Mouse (Mus musculus) midbrain, embryonic 15.5 days (tissue): Measurements from ENCODE around the gene Nampt. TPM values are rescaled to one million over a fixed set of nuclear protein-coding genes. Genes with fewer than 3 reads are reported as not detected.
"Not testable (repeated sequence)": the region's sequence is repeated elsewhere in the genome, so short reads cannot be mapped to it uniquely, and the experiment has no call there.

Source experiments
- ATAC-seq: fragments of 200-750 bp; cut with Nextera tagmentation; replicated peaks from 2 replicates; pipeline ENCODE4 v1.8.0; 2017; ENCODE audit warnings: moderate TSS enrichment
- H3K27ac ChIP-seq: fragments of 300-500 bp; sonication (generic); 2 replicates; pipeline ENCODE4 v1.5.1; 2015; ENCODE audit warnings: mild to moderate bottlenecking, inconsistent platforms
- H3K27me3 ChIP-seq: fragments of 300-500 bp; sonication (generic); replicated peaks from 2 replicates; pipeline ENCODE4 v1.6.1; 2015; ENCODE audit warnings: inconsistent platforms
- H3K36me3 ChIP-seq: fragments of 300-500 bp; sonication (generic); replicated peaks from 2 replicates; pipeline ENCODE4 v1.6.1; 2015; ENCODE audit warnings: inconsistent platforms
- H3K4me1 ChIP-seq: fragments of 300-500 bp; sonication (generic); 2 replicates; pipeline ENCODE4 v1.6.1; 2015; ENCODE audit warnings: inconsistent platforms
- H3K4me2 ChIP-seq: fragments of 300-500 bp; sonication (generic); 2 replicates; pipeline ENCODE4 v1.6.1; 2015; ENCODE audit warnings: inconsistent platforms, mild to moderate bottlenecking, moderate library complexity
- H3K4me3 ChIP-seq: fragments of 300-500 bp; sonication (generic); 2 replicates; pipeline ENCODE4 v1.5.1; 2015; ENCODE audit warnings: mild to moderate bottlenecking, inconsistent platforms
- H3K9ac ChIP-seq: fragments of 300-500 bp; sonication (generic); 2 replicates; pipeline ENCODE4 v1.6.1; 2015; ENCODE audit warnings: mild to moderate bottlenecking, inconsistent platforms
- H3K9me3 ChIP-seq: fragments of 300-500 bp; sonication (generic); 2 replicates; pipeline ENCODE4 v1.6.1; 2016; ENCODE audit warnings: inconsistent platforms
- WGBS: fragments of 180-500 bp; shearing (Covaris S2); methylation state at CpG from one replicate; pipeline ENCODE4 v1.1.7; 2015; ENCODE audit warnings: mixed read lengths; 5-methylcytosine and 5-hydroxymethylcytosine counted together
- polyA plus RNA-seq: library from polyadenylated mRNA; unstranded; fragments of >200 nt; fragmentation: Nextera tagmentation; extraction: Ambion mirVana; gene quantifications from 2 replicates; pipeline ENCODE4 v1.2.1, GENCODE M21; 2015

Gene Nampt
- polyA plus RNA-seq, 1 experiment from 2014 or later, result 30.4 TPM

DNA sequence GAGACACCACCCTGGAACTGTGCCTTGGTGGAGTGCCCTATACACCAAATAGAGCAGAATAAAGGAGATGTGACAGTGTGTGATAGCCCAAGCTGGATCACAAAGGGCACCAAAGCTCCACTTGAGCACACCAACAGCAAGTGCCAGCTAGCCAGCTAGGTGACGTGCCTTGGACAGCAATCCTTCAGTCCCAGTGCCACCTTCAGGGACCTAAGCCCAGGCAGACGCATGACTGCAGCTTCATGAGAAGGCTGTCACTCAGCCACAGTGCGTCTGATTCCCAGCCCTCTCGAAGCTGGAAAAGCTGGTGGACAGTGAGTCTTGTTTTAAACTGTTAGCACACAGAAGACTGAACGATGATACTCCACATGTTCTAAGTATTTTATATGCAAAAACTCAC, 70.5 kb downstream of the Nampt start:
- Histone ChIP-seq H3K9ac (no peak overlapping the region), H3K27me3 (no peaks in the 10 kb centered on the region), H3K36me3 (no peaks in the 10 kb centered on the region), H3K4me3 (no peak overlapping the region), H3K9me3 (no peaks in the 10 kb centered on the region), H3K4me1 (no peaks in the 10 kb centered on the region), H3K27ac (no peak overlapping the region), H3K4me2 (no peak overlapping the region)
- no peak for ATAC-seq
- WGBS, result 81% methylated on average over 5 of the region's 5 CpGs

DNA sequence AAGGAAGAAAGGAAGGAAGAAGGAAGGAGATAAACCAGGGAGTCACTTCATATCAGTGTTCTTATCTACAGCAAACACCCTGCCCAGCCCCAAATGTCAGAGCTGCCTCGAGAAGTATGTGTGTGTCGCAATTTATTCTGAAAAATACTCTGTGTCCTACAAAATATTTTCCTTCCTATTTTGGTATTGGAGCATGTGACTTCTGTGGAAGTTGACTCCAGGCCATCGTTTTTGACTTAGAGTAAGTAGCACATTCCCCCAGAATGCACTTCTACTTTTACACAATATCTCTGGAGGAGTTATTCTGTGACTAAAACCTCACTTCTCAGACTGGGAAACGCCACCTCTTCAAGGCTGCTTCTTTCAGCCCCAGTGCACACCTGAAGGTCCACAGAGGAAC, 71.1 kb downstream of the Nampt start:
- Histone ChIP-seq H3K4me2 (no peak overlapping the region), H3K36me3 (no peaks in the 10 kb centered on the region), H3K9me3 (no peaks in the 10 kb centered on the region), H3K27ac (no peak overlapping the region), H3K27me3 (no peaks in the 10 kb centered on the region), H3K9ac (no peak overlapping the region), H3K4me1 (no peaks in the 10 kb centered on the region), H3K4me3 (no peak overlapping the region)
- WGBS, result 79% methylated on average over 4 of the region's 4 CpGs
- ATAC-seq, result no peak

- H3K27me3 ChIP-seq, H3K9ac ChIP-seq, ATAC-seq, H3K4me1 ChIP-seq, H3K4me2 ChIP-seq, H3K9me3 ChIP-seq, H3K36me3 ChIP-seq, H3K27ac ChIP-seq, H3K4me3 ChIP-seq: not testable (repeated sequence)
- 91% methylated on average over 13 of the region's 13 CpGs for WGBS
Measured at GRCm38 (mm10) chr12:32891271-32891670, 71.9 kb downstream of the Nampt start.

GRCm38 (mm10) chr12:32893212-32893611, 73.9 kb downstream of the Nampt start:
- H3K9me3 ChIP-seq, result no peaks in the 10 kb centered on the region
- H3K36me3 ChIP-seq, result no peaks in the 10 kb centered on the region
- no peak overlapping the region for H3K4me3 ChIP-seq
- H3K9ac ChIP-seq, result no peak overlapping the region
- no peak overlapping the region for H3K4me2 ChIP-seq
- no peak for ATAC-seq
- no peaks in the 10 kb centered on the region for H3K27me3 ChIP-seq
- no peak overlapping the region for H3K27ac ChIP-seq
- WGBS, result 36% methylated on average over 12 of the region's 12 CpGs
- 0 out of 2 replicates have a peak, but pooled peaks cover 3% of the 10 kb centered on the region for H3K4me1 ChIP-seq

DNA sequence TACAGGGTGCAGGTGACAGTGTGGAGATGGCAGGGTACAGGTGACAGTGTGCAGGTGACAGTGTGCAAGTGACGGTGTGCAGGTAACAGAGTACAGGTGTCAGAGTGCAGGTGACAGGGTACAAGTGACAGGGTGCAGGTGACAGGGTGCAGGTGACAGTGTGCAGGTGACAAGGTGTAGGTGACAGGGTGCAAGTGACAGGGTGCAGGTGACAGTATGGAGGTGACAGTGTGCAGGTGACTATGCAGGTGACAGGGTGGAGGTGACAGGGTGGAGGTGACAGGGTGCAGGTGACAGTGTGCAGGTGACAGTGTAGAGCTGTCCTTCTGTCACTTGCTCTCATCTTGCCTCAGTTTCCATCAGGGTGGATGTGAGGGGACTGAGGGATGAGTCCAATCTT, 76.5 kb downstream of the Nampt start:
- Histone ChIP-seq H3K4me2 (no peak overlapping the region), H3K9me3 (no peaks in the 10 kb centered on the region), H3K27ac (no peak overlapping the region), H3K36me3 (no peaks in the 10 kb centered on the region), H3K4me3 (no peak overlapping the region), H3K27me3 (no peaks in the 10 kb centered on the region), H3K4me1 (0 out of 2 replicates have a peak, but pooled peaks cover 3% of the 10 kb centered on the region), H3K9ac (no peak overlapping the region)
- no peak for ATAC-seq
- WGBS, result 100% methylated on average over 1 of the region's 1 CpGs

DNA sequence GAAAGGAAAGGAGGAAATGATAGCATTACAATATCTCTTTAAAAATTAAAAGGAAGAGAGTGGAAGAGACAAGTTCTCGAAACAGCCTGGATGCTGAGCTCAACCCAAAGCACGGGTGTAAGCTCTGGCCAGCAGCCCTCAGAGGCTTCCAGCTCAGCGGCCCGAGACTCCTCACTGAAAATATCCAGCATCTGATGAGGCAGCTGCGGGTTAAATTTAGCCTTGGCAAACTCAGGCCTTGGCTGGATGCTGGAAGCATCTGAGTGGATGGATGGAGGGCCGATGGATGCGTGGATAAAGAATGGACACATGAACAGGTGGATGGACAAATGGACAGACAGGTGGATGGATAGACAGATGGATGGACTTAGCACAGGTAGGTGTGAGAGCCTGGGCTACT, 77.2 kb downstream of the Nampt start:
- H3K27me3 ChIP-seq, result no peaks in the 10 kb centered on the region
- no peaks in the 10 kb centered on the region for H3K36me3 ChIP-seq
- no peak for ATAC-seq
- WGBS, result 88% methylated on average over 7 of the region's 7 CpGs
- no peak overlapping the region for H3K4me3 ChIP-seq
- no peaks in the 10 kb centered on the region for H3K9me3 ChIP-seq
- no peak overlapping the region for H3K4me2 ChIP-seq
- H3K9ac ChIP-seq, result no peak overlapping the region
- 0 out of 2 replicates have a peak, but pooled peaks cover 3% of the 10 kb centered on the region for H3K4me1 ChIP-seq
- no peak overlapping the region for H3K27ac ChIP-seq

- H3K27me3 ChIP-seq, result no peaks in the 10 kb centered on the region
- H3K9me3 ChIP-seq, result no peaks in the 10 kb centered on the region
- WGBS, result 49% methylated on average over 13 of the region's 13 CpGs
- no peak overlapping the region for H3K4me2 ChIP-seq
- H3K4me1 ChIP-seq, result 0 out of 2 replicates have a peak, but pooled peaks cover 3% of the 10 kb centered on the region
- H3K9ac ChIP-seq, result no peak overlapping the region
- H3K4me3 ChIP-seq, result no peak overlapping the region
- peak; percentile 86 for ATAC-seq
- no peak overlapping the region for H3K27ac ChIP-seq
- H3K36me3 ChIP-seq, result no peaks in the 10 kb centered on the region
Measured at GRCm38 (mm10) chr12:32897199-32898120, 78.1 kb downstream of the Nampt start.

- no peaks in the 10 kb centered on the region for H3K9me3 ChIP-seq
- ATAC-seq, result no peak
- 81% methylated on average over 3 of the region's 3 CpGs for WGBS
Measured at GRCm38 (mm10) chr12:32901005-32901404, 81.7 kb downstream of the Nampt start.

More at GRCm38 (mm10) chr12:32901005-32901404, 81.7 kb downstream of the Nampt start:
- Histone ChIP-seq H3K27me3 (no peaks in the 10 kb centered on the region), H3K4me1 (0 out of 2 replicates have a peak, but pooled peaks cover 3% of the 10 kb centered on the region), H3K36me3 (no peaks in the 10 kb centered on the region), H3K9ac (no peak overlapping the region), H3K27ac (no peak overlapping the region), H3K4me3 (no peak overlapping the region), H3K4me2 (no peak overlapping the region)

Other genes starting within 250 kb of the Nampt start
- gene Sypl, start 134.3 kb downstream of the Nampt start, polyA plus RNA-seq, result 32.3 and 33.3 TPM in 2 replicates